Mouse (Mus musculus): Measurements from ENCODE around the gene Ksr2.

DNA sequence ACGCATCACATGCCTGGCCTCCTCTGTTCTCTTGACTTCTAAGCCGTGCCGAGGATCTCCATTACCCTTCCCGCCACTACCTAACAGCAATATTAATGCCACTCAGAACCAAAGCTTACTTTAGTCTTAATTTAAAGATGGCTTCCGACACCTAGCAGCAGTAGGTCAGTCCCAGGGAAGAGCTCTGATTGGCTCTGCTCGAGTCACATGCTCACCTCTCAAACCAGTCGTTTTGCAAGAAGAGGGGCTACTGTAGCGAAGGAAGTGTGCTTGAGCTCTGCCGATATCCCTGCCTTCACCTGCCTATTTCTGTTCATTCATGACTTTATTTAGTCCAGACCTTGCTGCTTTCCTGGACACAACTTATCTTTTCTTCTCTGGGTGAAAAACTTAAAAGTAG is 410.0 kb downstream of the Ksr2 start:
- no peak for TF ChIP-seq CTCF (IDR thresholded peaks at IDR 0.05; ENCODE audit: low read depth, low read length)
- no peak for TF ChIP-seq POLR2A (IDR thresholded peaks at IDR 0.05; ENCODE audit: extremely low read depth, insufficient read depth, low read length)

Data from liver, adult 2 months (tissue).